Mouse (Mus musculus): ENCODE data around the gene Elobl. TPM values are rescaled to one million over a fixed set of nuclear protein-coding genes. Genes with fewer than 3 reads are reported as not detected.

The Elobl gene
- polyA plus RNA-seq (2014; fragmentation: Illumina TruSeq; extraction: RNeasy Lipid Tissue Mini Kit (QIAGEN cat#74804); ENCODE audit: low read depth, low replicate concordance), result 0.81 TPM

DNA sequence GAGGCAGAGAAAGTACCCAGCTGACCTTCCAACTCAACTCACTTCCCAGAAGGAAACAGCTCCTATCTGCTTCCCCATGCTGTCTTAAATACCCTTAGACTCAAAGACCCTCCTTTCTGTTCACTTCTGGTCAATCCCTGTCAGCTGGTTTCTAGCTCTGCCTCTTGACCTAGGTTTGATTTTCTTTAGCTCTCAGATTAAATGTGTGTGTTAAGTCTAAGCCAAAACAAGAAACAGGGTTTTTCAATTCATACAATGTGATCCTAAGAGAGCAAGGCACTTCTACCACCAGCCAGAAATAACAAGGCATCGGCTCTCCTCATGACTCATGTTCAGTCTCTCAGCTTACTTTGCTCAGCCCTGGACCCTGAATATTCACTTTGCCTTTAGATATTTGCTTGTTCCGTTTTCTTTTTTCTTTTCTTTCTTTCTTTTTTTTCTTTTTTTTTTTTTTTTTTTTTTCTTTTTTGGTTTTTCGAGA lies at the start of gene Elobl:
Elobl (minus strand) TSS at position 51 of the 481 bp plus-strand sequence.

DNA sequence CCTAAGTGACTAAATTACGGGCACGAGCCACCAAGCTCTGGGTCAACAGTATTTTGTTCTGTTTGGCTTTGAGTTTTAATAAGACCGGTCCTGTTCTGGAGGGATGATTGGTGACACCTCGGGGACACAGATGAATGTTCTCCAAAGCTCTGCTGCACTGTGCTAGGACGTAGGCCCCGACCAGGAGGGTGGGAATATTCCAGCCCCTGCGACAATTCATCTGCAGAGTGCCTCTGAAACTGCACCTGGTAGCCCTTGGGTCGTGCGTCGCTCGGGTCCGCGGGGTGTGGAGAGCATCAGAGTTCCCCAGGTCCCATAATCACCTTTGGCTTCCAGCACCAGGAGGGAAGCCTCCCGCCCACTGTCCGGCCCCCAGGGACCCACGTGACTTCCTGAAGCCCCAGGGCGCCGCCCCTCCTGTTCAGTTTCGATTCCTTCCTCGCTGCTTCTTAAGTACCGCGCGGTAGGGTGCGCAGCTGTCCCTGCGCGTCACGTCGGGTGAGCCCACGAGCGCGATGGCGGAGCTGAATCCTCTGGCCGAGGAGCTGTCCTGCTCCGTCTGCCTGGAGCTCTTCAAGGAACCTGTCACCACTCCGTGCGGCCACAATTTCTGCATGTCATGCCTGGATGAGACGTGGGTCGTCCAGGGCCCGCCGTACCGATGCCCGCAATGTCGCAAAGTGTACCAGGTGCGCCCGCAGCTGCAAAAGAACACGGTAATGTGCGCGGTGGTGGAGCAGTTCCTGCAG lies 32.4 kb upstream of the Elobl start, which contains the start of gene Trim25:
Trim25 (plus strand) TSS at position 403 of the 749 bp plus-strand sequence.

DNA sequence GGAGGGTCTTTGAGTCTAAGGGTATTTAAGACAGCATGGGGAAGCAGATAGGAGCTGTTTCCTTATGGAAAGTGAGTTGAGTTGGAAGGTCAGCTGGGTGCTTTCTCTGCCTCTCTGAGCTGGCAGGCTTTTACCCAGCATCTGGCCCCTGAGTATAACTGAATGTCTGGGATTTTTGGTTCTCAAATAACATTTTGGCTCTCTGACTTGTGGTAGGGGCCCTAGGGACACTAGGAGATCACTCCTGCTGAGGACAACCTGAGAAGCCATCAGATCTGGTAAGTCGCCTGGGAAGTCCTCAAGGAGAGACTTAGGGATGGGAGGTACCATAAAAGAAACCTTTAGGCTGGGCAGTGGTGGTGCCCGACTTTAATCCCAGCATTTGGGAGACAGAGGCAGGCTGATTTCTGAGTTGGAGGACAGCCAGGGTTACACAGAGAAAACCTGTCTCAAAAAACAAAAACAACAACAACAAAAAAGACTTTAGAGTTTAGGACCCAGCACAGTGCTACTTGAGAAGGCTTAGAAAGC lies 3.5 kb upstream of the Elobl start, which contains the start of gene Coil:
Coil (plus strand) TSS at position 51 of the 531 bp plus-strand sequence.

DNA sequence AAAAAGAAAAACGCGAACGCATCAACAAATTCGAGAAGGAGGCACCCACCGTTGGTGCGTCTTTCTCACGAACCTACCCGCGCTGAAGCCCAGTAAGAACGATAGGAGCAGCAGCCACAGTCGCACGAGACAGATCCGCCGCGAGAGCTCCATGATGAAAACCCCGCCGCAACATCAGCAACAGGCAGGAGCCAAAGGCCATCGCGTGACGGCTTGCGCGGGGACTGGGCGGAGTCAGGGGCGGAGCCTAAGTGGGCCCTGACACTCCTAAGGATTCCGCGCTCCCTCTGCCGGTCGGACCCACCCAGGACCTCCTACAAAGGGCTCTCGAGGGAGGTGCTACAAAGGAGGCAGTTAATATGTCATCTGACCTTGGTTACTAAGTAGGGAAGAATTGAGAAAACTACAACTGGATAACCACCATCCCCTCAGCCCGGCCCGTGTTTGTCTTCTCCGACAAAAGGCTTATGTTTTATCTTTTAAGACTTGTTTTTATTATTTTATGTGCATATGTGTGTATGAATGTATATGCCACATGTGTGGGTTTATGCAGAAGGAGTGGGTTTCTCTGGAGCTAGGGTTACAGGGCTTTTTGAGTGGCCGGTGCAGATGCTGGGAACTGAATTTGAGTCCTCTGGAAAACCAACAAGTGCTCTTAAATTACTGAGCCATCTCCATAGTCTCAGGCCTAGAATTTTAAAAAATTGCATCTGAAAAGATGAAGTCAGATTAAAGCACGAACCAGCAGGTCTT lies 11.3 kb downstream of the Elobl start, which contains the start of gene Scpep1:
Scpep1 (minus strand) TSS at position 249 of the 753 bp plus-strand sequence.

Other genes with a start within 250 kb of the Elobl start
- 87.3 TPM for gene Msi2, start 248.4 kb downstream of the Elobl start, polyA plus RNA-seq (2014; fragmentation: Illumina TruSeq; extraction: RNeasy Lipid Tissue Mini Kit (QIAGEN cat#74804); ENCODE audit: low read depth, low replicate concordance)
- 91.0 TPM for gene Akap1, start 102.3 kb downstream of the Elobl start, polyA plus RNA-seq (2014; fragmentation: Illumina TruSeq; extraction: RNeasy Lipid Tissue Mini Kit (QIAGEN cat#74804); ENCODE audit: low read depth, low replicate concordance)
- gene Scpep1, start 11.5 kb downstream of the Elobl start, polyA plus RNA-seq (2014; fragmentation: Illumina TruSeq; extraction: RNeasy Lipid Tissue Mini Kit (QIAGEN cat#74804); ENCODE audit: low read depth, low replicate concordance), result 20.4 TPM
- 137 TPM for gene Coil, start 3.3 kb upstream of the Elobl start, polyA plus RNA-seq (2014; fragmentation: Illumina TruSeq; extraction: RNeasy Lipid Tissue Mini Kit (QIAGEN cat#74804); ENCODE audit: low read depth, low replicate concordance)
- gene Trim25, start 32.4 kb upstream of the Elobl start, polyA plus RNA-seq (2014; fragmentation: Illumina TruSeq; extraction: RNeasy Lipid Tissue Mini Kit (QIAGEN cat#74804); ENCODE audit: low read depth, low replicate concordance), result 4.3 TPM
- 9.3 TPM for gene Dgke, start 99.9 kb upstream of the Elobl start, polyA plus RNA-seq (2014; fragmentation: Illumina TruSeq; extraction: RNeasy Lipid Tissue Mini Kit (QIAGEN cat#74804); ENCODE audit: low read depth, low replicate concordance)
- gene Gm525, start 106.9 kb upstream of the Elobl start, polyA plus RNA-seq (2014; fragmentation: Illumina TruSeq; extraction: RNeasy Lipid Tissue Mini Kit (QIAGEN cat#74804); ENCODE audit: low read depth, low replicate concordance), result 6.2 TPM

All from testis, adult 10 weeks (tissue).